ENCODE assay signal across 20 mouse cellular contexts in genomic region chr3:54204386-54204785, GRCm38 (mm10). TPM values are rescaled to one million over a fixed set of nuclear protein-coding genes. Genes with fewer than 3 reads are reported as not detected.
A peak's percentile ranks its signal among the peaks of the same experiment; 100 is the strongest.
DNase-seq lines count a peak whose midpoint lies in the region; ATAC-seq lines count a peak whose summit lies in the region.
"Had no signal": no experiment of that assay in that cellular context is flagged by ENCODE, and none has a peak within 500 bp of the region (broad histone marks: within the 10 kb centered on the region; RNA-seq: fewer than 3 reads in every experiment).

No protein-coding gene starts in this region.

- intact Hi-C loops in left cerebral cortex, postnatal 25 days (cut with DNase I), result no loop called here

- 47% methylated on average over 5 of the region's 5 CpGs for WGBS in limb, embryonic 13.5 days
- 54% methylated on average over 5 of the region's 5 CpGs for WGBS in limb, embryonic 10.5 days
- 92% methylated on average over 5 of the region's 5 CpGs for WGBS in hindbrain, embryonic 14.5 days

- no peak overlapping the region for H3K4me3 ChIP-seq in limb, embryonic 13.5 days
- H3K4me3 ChIP-seq in limb, embryonic 10.5 days, result no peak overlapping the region
- no peak overlapping the region for H3K4me3 ChIP-seq in hindbrain, embryonic 14.5 days (replicated peaks; ENCODE audit: low read length)
- H3K4me3 ChIP-seq: gastrocnemius, adult 2 months; heart, adult 2 months; midbrain, embryonic 13.5 days had no signal

- H3K27ac ChIP-seq in limb, embryonic 13.5 days, result peak overlapping the region; percentile 33; the same call in 1 of the 2 replicates
- H3K27ac ChIP-seq in limb, embryonic 10.5 days, result no peak overlapping the region
- H3K27ac ChIP-seq in hindbrain, embryonic 14.5 days, result no peak overlapping the region
- H3K27ac ChIP-seq: gastrocnemius, adult 2 months; heart, adult 2 months; midbrain, embryonic 13.5 days had no signal

- H3K4me1 ChIP-seq in limb, embryonic 13.5 days, result peaks cover 12% of the 10 kb centered on the region
- H3K4me1 ChIP-seq in limb, embryonic 10.5 days, result 0 out of 2 replicates have a peak, but pooled peaks cover 3% of the 10 kb centered on the region
- no peaks in the 10 kb centered on the region for H3K4me1 ChIP-seq in hindbrain, embryonic 14.5 days (replicated peaks; ENCODE audit: control insufficient read depth, insufficient read depth, low read length)
- H3K4me1 ChIP-seq: midbrain, embryonic 13.5 days had no signal

- no peaks in the 10 kb centered on the region for H3K27me3 ChIP-seq in limb, embryonic 13.5 days
- H3K27me3 ChIP-seq in limb, embryonic 10.5 days (ENCODE audit: low read depth, poor library complexity, severe bottlenecking), result no peaks in the 10 kb centered on the region
- H3K27me3 ChIP-seq in hindbrain, embryonic 14.5 days (ENCODE audit: control insufficient read depth, insufficient read depth, low read length), result no peaks in the 10 kb centered on the region
- H3K27me3 ChIP-seq: midbrain, embryonic 13.5 days had no signal

- ATAC-seq in limb, embryonic 13.5 days (ENCODE audit: low FRiP score, low read depth), result no peak
- ATAC-seq in hindbrain, embryonic 14.5 days (ENCODE audit: low FRiP score), result no peak
- ATAC-seq: liver, postnatal 0 days; midbrain, embryonic 13.5 days had no signal

- H3K4me2 ChIP-seq in limb, embryonic 13.5 days (replicated peaks), result no peak overlapping the region
- H3K4me2 ChIP-seq in hindbrain, embryonic 14.5 days (replicated peaks), result no peak overlapping the region
- H3K4me2 ChIP-seq: midbrain, embryonic 13.5 days had no signal

- no peak for DNase-seq in limb, embryonic 10.5 days (ENCODE audit: low spot score)
- peak; percentile 72 for DNase-seq in layer of hippocampus, adult 9-11 months
- DNase-seq in left cerebral cortex, postnatal 25 days (ENCODE audit: low spot score in 2 of 2), result peak; percentile 40 to 89
- DNase-seq in telencephalon, adult 2 months (ENCODE audit: low read depth, low spot score), result peak; percentile 82
- no peak for DNase-seq in hindbrain, embryonic 14.5 days (ENCODE audit: low spot score)
- no peak for DNase-seq in thymus, postnatal 4 days
- DNase-seq in heart, adult 9 months (ENCODE audit: low spot score in 2 of 2), result no peak
- DNase-seq: adrenal gland, postnatal 36 days; cerebellum, adult 11-12 months; gastrocnemius, adult 2 months; heart, adult 2 months; kidney, adult 9 months; liver, postnatal 0 days; lung, postnatal 36 days had no signal

- no peaks in the 10 kb centered on the region for H3K36me3 ChIP-seq in limb, embryonic 13.5 days
- no peaks in the 10 kb centered on the region for H3K36me3 ChIP-seq in limb, embryonic 10.5 days
- no peaks in the 10 kb centered on the region for H3K36me3 ChIP-seq in hindbrain, embryonic 14.5 days (replicated peaks; ENCODE audit: control insufficient read depth, insufficient read depth)
- H3K36me3 ChIP-seq: midbrain, embryonic 13.5 days had no signal

- no peaks in the 10 kb centered on the region for H3K9me3 ChIP-seq in limb, embryonic 13.5 days
- H3K9me3 ChIP-seq in limb, embryonic 10.5 days (replicated peaks), result no peaks in the 10 kb centered on the region
- H3K9me3 ChIP-seq in hindbrain, embryonic 14.5 days (ENCODE audit: control insufficient read depth, low read length), result no peaks in the 10 kb centered on the region
- H3K9me3 ChIP-seq: midbrain, embryonic 13.5 days had no signal

- no peak overlapping the region for H3K9ac ChIP-seq in limb, embryonic 13.5 days
- H3K9ac ChIP-seq in hindbrain, embryonic 14.5 days, result no peak overlapping the region
- H3K9ac ChIP-seq: liver, postnatal 0 days; midbrain, embryonic 13.5 days had no signal

RNA-seq across cellular contexts. Expression of gene Trpc4, which starts 48.6 kb away (rescaled TPM):
- 1.5 and 2.2 TPM in 2 replicates for polyA plus RNA-seq in limb, embryonic 13.5 days (2015; fragmentation: Nextera tagmentation; extraction: Ambion mirVana)
- polyA plus RNA-seq in limb, embryonic 10.5 days (2016; fragmentation: Nextera tagmentation; extraction: Ambion mirVana), result 0.15 and 0.48 TPM in 2 replicates
- total RNA-seq in left cerebral cortex, postnatal 25 days (2021), result 10 to 100 TPM; 19.7 to 22.5 TPM
- 4.8 and 6.5 TPM in 2 replicates for polyA plus RNA-seq in hindbrain, embryonic 14.5 days (2014; fragmentation: Nextera tagmentation; extraction: Ambion mirVana)
- total RNA-seq: common myeloid progenitor, adult 5-6 weeks; ES-E14 had no signal
- polyA plus RNA-seq: C2C12; liver, postnatal 0 days; testis, adult 2 months had no signal

Comparison
In these comparisons a context has a peak if more than half of its experiments do, and no peak if none do; other contexts are left out.
1. DNase-seq: peak in layer of hippocampus, adult 9-11 months (single experiment), left cerebral cortex, postnatal 25 days (2 of 2) and telencephalon, adult 2 months (single experiment); none in limb, embryonic 10.5 days (single experiment), hindbrain, embryonic 14.5 days (single experiment), thymus, postnatal 4 days (single experiment) and heart, adult 9 months (0 of 2).